Mouse (Mus musculus) spleen, postnatal 14 days (tissue): ENCODE data around the gene Ccr6.
"Not testable (repeated sequence)": the region's sequence is repeated elsewhere in the genome, so short reads cannot be mapped to it uniquely, and the experiment has no call there.

Experiments used
- DNase-seq, 2 experiments: peaks; one replicate each; pipeline ENCODE4 v3.0.0; 2021 to 2022; ENCODE audit warnings: low spot score in 2 of 2

Ccr6 gene

DNA sequence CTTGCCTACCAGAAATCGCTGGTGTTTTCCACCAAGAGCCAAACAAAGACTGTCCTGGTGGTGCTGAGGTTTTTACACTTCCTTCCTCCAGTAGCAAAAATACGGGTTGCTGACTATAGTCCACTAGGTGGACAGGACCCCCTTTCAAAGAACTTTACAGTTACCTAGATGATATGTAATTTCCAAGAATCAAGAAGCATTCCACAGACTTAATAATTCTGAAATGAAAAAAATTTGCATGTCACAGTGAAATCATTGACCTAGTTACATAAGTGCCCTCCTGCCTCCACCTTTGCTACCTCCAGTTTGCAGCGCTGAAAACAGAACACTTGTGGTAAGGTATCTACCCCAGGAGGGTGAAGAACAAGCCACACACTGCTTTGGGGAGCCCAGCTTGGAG, at the start of gene Ccr6:
TSS of gene Ccr6 (plus strand) at position 301 of the 400 bp plus-strand sequence.
- DNase-seq: no peak

DNA sequence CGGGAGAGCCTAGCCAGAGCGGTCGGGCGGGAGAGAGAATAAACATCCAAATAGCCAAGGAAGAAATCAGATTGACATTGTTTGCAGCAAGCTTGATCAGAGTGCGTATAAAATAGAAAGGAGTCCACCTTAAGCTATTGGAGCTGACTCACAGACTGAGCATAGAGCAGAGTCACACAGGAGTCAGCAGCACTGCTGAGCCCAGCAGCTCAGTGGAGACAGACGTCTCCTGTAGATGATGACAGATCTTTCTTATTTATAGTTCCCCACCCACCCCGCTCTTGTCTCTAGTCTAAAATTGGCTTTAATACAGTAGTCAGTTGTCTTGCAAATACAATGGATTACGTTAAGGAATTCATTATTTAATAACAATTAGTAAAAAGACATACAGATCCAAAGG, 42.2 kb upstream of the Ccr6 start:
- no peak for DNase-seq

DNA sequence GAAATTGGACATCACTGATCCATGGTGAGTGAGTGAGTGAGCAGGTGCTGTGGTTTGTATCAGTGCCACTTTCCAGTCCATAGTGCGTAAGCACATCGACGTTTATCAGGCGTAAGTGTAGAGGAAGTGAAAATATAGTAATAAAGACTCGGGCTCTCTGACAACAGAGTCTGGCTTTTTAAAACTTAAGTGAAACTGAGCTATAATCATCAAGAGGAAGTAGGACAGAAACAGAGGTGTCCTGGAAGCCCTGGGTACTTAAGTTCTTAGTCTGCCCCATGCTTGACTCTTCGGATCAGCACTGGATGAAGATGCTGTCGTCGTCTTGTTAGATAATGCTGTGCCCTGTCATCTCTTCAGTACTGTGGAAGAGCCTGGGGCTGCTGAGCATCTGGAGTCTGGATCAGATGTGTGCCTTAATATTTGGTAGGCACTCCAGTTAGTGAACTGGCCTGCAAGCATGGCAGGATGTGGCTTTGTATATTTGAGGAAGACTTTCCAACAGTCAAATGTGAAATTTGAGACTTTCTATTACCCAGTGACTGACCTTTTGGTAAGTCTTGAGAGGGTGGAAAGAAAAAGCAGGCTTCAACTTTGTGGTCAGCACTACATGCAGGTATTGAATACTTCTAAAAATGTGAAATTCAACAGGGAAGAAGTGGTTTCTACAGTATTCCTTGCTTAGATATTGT, 40.0 kb upstream of the Ccr6 start:
- no peak for DNase-seq

DNA sequence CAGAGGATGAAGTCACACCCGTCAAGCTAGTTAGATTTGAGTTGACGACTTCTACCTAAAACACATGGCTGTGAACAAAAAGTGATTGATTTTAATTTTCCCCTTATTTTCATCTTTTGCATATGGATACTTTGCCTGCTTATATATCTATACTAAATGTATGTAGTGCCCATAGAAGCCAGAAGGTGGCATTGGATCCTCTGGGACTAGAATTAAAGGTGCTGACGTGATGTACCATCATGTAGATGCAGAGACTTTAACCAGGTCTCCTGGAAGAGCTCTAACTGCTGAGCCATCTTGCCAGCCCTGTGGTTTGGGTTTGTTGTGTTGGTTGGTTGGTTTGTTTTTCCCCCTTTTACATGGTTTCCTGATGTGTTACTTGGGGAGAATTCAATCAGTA, 38.2 kb upstream of the Ccr6 start:
- no peak for DNase-seq

DNA sequence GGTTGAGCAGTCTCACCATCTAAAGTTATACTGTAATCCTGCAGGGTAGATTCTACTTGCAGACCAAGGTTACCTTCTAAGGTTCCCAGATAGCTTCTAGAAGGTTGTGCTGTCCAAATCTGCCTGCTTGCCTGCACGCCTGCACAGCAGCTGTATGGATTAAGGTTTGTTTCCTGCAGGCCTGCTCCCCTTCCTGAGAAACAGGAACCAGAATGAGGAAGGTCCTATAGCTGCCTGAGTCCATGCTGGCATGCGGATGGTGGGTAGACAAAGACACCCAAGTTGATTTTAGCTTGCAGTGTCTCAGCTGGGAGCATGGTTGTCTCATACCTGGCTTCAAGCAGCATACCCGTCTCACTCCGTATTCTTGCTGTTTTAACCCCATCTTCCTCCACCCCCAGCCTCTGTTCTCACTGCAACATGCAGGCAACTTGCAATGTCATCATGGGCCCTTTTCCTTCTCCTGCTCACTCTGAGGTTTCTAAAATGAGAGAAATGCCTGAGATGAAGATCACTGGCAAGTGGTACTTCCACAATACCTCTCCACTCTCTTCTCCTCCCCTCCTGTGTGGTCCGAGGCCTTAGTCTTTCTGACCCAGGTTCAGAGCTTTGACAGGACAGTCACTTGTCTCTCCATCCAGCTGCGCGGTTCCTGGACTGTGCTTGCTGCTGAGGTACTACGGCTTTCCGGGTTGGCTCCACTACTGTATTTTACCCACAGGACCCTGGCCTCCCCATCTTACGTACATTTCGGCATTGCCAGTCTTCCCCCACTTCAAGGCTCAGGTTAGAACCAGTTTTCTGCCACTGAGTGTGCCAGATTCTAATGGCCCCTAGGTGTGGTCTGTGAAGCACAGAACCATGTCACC, 36.5 kb upstream of the Ccr6 start:
- no peak for DNase-seq

DNA sequence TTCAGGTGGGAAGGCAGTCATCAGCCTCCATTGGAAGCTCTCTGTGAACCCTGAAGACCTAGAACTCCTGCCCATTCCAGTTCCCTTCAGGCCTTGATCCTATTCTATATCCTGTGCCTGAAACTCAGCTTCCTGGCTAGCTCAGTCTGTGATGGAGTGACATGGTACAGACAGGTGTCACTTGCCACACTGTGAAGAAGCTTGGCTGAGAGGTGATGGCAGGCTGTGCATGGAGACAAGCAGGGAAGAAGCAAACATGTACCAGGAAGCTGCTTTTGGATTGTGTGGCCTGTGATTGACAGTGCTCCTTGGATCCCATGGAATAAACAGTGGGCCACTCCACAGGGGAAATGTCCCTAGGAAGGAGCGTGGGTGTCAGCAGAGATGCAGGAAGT, 35.9 kb upstream of the Ccr6 start:
- no peak for DNase-seq

DNA sequence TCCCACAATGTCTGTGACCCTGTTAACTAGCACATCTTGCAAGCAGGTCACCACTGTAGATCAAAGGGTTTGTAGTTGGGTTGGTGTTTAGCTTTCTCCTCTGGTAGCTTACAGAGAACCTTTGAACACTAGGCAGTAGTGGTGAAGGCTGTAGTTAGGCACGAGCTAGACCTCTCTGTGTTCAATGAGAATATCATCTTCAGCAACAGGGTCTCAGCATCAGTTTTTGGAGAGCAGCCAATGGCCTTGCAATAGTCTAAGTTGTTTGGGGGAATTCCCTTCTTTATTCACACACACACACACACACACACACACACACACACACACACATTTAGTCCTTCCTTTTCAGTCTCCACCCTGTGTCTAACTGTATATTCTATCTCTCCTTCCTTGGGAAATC, 32.4 kb upstream of the Ccr6 start:
- no peak for DNase-seq

DNA sequence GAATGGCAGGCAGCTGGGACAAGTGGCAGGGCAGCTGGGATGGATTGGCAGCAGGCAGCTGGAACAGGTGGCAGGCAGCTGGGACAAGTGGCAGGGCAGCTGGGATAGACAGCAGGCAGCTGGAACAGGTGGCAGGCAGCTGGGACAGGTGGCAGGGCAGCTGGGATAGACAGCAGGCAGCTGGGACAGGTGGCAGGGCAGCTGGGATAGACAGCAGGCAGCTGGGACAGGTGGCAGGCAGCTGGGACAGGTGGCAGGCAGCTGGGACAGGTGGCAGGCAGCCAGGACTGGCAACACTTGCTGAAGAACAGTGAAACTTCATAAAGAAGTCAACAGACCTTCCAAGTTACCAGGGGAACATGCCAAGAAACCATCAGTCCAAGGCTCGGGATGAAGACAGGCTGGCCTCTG, 30.6 kb upstream of the Ccr6 start:
- not testable (repeated sequence) for DNase-seq

DNA sequence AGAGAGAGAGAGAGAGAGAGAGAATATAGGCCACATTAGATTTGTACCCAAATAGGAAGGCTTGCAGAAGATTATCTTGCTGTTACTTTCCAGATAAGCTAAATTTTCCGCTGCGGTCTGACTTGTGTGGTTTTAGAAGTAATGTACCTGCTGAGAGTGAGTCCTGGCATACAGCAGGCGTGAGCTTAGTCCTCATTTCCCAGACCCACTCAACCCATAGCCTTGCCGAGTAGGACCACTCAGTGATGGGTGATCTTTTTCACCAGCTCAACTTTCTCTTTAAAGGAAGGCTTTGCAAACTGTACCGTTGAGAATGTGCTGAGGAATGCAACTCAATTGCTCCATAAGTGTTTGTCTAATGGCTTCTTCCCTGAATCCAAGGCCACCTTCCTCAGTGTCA, 29.2 kb upstream of the Ccr6 start:
- no peak for DNase-seq

DNA sequence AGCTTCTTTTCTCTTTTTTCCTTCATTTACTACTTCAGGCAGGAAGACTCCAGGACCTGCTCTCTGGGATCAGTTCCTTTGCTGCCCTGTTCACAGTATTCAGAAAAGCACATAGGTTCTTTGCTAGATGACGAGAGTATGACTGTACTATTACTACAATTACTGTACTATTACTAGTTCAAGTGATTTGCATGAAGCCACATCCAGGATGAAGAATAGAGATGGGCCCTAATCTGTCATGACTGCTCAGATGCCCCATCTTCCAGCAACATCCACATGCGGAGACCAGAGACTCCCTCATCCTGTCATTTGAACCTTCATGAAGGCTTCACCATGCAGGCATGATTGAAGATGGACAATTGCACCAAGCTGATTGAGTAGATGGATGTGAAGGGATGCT, 26.1 kb upstream of the Ccr6 start:
- no peak for DNase-seq

DNA sequence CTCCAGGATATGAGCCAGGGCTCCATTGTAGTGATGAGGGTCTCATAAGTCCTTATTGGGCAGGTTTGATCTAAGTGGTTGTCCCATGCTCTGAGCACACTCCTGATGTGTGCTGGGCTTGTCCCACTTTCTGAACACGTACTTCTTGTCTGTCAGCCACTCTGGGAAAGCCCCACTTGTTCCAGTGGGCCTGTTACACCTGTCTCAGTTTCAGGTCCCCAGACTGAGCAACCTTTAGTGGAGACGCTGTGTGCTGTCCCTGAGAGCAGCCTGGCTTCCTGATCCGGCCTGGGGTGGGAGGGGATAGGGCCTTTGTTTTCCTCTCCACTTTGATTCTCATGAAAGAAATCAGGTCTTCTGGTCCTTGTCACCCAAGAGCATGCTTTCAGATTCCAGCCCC, 25.7 kb upstream of the Ccr6 start:
- no peak for DNase-seq

DNA sequence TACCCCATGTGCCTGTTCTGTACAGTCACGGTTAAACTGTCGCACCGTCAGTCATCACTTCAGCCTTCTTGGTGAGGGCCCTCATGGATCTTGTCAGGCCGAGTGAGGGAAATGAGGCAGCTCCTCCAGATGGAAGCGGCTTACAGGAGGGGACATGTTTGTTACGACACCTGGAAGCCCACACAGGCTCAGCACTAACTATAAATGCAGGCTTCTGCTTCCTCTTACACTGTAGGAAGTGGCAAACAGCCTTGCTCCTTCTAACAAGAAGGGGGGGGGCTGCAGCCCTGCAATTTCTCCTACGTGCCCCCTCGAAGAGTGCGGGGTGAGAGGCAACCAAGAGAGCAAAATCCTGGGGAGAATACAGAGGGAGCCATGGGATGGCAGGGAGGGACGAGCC, 25.2 kb upstream of the Ccr6 start:
- no peak for DNase-seq

DNA sequence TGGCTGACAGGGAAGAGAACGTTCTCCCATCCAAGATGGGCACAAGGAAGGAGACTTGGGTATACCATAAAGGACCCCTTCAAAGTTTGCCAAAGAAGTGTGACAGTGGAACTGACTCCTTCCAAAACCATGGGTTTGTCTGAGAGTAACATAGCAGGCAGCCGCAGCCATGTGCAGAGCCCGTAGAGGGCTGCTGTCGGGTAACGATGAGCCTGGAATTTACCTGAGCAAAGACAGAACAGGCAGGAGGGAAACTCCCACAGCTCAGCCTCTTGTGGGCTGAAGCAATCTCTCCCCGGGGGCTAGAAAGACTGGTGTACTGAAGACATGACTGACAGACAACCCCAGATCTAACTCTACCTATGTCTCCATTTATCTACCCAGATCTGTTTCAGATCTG, 24.4 kb upstream of the Ccr6 start:
- no peak for DNase-seq

DNA sequence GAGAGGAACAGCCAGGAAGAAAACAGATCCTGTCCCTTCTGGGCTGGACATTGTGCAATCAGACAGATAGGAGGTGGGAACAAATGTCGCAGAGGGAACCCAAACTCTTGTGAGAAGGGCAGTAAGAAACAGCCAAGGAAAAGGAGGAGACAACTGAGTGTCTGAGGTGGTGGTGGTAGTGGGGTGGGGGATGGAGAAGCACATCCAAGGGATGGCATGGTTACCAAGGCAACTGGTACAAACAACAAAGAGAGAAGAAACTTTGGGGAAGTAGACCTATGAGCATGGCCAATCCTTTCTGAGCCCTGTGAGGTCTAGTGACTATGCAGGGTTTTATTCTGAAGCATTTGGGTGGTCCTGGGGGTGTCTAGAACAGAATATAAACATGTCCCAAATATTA, 21.5 kb upstream of the Ccr6 start:
- DNase-seq: no peak

DNA sequence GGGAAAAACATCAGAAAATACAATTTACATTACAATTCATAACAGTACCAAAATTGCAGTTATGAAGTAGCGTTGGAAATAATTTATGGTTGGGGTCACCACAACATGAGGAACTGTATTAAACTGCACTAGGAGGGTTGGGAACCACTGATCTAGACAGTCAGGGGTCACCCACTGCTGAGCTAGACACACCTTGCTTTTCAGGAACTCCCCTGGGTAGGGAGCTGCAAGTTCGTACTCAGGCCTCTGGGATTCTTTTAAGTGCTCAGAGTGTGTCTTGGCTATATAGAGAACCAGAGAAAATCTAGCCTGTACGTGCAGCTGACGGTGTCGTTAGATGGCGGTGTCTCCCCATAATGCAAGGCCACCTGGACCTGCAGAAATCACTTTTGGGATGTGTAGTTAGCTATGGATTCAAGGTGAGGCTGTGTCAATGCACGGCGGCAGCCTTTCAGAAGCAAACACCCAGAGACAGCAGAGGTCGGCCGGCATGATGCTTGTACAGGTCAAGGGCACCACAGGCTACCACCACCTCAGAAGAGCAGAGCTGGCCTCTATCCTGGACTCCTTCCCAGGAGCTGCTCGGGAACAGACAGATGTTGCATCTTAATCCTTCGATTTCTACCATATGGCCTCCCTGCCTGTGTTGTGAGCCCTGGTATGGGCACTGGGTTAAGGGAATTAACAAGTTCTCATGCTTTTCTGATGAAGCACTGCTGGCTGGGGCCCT, 20.7 kb upstream of the Ccr6 start:
- DNase-seq: no peak

DNA sequence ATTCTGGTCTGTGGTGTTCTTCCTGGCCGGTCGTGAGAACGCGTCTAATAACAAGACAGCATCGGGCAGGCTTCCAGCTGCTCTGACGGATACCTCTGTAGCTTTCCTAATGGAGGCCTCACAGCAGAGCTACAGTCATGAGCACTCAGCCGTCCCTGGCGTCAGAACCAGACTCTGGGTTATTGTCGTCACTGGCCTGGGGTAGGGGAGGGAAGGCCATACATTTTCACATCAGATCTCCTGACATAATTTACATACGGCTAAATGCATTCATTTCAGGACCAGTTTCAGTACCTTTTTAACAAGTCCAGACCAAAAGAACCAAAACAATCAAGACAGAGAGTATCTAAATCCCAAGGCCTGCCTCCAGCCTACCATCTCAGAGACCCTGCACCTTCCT, 12.6 kb upstream of the Ccr6 start:
- DNase-seq: no peak

DNA sequence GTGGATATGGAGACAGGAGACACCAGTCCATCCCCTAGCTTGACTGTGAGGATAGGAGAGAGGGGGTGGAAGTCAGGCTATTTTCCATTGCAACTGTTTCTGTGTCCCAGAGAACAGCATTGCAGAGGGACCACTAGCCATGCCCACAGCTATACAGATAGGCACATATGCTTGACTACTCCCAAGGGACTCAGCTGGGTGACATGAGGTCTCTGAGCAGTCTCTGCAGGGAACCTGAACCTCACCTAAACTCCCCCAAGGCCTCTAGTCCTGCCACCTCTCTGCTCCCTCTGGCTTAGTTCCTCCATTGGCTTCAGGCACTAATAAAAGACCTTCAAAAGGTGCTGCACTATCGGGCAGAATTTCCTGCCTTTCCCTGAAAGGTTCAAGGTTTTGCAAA, 11.8 kb upstream of the Ccr6 start:
- no peak for DNase-seq

DNA sequence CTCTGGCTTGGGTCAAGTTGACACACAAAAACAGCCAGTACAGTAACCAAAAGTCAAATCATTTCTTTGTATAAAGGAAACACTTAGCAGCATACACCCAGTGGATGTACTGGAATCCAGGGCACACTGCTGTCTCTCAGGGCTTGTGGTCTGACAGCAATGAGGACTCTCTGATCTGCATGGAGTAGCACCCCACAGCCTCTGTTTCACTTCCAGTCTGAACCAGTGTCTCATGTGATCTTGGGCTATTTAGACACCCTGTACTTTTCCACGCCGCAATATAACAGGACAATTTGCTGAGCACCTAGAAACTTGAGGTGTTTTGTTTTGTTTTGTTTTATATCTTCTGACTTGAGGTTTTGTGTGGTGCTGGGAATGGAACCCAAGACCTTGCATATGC, 10.7 kb upstream of the Ccr6 start:
- no peak for DNase-seq

DNA sequence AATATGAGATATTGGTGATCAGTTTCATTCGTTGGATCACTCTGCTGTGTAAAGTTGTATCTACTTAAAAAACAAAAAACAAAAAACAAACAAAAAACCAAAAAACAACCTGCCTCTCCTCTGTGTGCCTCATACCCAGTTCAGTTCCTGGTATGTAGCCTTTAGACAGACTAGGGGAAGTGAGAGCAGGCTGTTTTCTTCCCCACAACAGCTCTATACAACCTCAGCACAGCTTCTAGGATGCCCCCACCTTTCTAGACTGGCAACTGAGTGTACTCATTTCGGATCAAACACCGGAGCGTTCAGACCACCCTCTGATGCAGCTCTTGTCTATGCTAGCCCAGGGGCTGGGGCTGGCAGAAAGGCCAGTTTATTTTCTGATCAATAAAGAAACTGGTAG, 10.1 kb upstream of the Ccr6 start:
- no peak for DNase-seq

DNA sequence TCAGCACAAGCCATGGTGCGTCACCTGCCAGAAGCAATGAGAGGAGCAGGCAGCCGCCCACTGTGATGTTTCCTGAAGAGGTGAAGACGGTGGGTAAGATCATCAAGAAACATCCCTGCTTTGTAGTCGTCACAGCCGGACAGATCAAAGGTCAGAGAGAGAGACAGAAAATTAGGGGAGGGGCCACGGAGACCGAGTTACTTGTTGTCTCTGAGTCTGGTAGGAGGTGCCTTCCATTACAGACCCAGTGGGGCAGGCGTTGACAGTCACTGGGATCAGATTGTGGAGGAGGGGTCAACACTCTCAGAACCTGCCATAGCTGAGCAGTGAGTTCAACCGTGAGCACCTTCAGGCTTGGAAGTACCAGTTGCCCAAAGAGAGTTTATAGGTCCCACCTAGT, 7.2 kb upstream of the Ccr6 start:
- DNase-seq: no peak

DNA sequence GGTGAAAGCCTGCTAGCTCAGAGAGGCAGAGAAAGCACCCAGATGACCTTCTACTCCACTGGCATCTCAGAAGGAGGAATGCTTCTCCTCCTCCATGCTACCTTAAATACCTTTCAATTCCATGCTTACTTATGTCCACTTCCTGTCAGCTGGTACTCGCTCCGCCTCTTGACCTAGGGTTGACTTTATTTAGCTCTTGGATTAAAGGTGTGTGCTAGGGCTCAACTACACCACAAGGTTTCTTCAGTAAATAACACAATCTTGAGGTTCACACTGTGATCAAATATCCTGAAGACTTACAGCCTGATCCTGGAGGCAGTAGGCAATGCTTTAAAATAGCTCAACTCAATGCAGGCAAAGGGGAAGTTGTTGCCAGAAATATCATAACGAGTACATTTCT, 6.2 kb upstream of the Ccr6 start:
- DNase-seq: no peak

DNA sequence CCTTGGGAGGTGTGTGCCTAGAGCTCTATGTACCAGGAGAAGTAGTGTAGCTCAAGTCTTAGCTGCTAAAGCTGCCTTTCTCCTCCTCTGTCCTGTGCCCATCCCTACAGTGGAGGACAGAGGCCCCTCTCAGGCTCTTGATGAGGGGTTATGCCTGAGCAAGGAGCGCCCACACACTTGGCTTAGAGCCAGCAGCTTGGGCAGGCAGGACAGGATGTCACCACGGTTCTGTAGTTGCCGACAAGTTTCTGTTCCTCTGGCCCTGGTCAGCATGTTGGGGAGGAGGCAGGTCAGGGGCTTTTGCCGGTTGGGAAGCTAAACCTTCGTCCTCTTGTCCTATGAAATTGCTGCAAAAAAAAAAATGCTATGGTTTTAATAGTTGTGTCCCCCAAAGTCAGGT, 3.8 kb upstream of the Ccr6 start:
- DNase-seq: peak; percentile 60 to 71
